Mouse (Mus musculus): Measurements from ENCODE around the gene Palm2.

The Palm2 gene

GRCm38 (mm10) chr4:57672996-57673906 lies 239.2 kb downstream of the Palm2 start:
- DNase-seq: peak; percentile 93

GRCm38 (mm10) chr4:57674351-57674750 lies 240.3 kb downstream of the Palm2 start:
- no peak for DNase-seq

- DNase-seq: peak; percentile 72
Measured at GRCm38 (mm10) chr4:57675387-57675786, 241.3 kb downstream of the Palm2 start.

DNA sequence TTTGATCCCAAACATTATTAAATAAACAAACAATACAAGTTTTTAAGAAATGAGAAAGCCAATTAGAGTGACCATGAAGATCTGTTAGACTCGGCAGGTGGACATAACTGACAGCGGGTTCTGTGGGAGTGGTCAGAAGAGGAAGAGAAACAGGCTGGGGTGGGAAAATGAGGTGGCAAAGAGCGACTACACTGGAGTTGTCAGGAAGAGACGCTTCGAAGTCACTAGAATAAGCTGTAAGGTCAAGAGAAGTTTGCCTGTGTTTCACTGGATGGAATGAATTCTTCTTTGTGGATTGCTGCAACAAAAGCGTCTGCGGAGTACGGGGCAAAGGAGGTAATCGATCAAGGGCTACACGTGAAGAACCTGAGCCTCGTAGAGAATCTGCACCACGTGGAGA lies 243.9 kb downstream of the Palm2 start:
- no peak for DNase-seq

DNA sequence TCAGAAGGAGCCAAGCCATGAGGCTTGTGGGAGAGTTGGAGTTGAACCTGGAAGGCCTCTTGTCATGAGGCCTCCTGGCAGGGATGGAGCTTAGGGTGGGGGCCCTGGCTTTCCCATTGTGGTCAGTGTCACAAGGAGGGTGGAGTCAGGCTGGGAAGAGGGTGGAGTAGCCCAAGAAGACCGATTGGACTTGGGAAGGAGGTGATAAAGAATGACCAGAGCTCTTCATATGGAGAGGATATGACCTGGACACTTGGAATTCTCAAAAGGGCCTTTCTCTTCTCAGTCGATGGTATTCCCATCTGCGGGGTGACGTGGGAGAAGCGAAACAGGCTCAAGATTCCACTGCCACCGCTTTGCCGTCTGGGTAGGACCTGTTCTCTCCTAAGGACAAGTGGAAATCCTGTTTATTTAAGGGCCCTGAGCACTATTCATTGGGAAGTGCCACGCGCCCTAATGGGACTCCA lies 245.0 kb downstream of the Palm2 start:
- DNase-seq: no peak

- no peak for DNase-seq
Measured at GRCm38 (mm10) chr4:57680186-57680585, 246.1 kb downstream of the Palm2 start.

DNA sequence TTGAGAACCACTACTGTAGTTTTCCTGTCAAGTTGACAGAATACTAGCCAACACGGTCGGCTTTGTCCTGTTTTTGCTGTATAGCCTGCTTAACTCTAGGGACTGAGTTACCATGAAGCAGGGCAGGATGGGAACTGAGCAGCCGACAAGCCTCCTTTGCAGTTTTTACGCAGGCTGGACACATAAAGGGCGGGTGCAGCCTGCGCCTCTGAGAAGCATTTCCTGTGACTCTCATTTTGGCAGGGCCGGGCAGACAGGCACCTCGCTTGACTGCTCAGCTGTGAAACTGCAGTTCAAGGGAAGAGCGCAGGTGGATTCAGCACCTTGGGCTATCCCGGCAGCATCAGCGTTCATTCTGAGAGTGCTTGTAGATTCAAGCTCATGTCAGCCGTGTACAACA lies 247.5 kb downstream of the Palm2 start:
- DNase-seq: peak; percentile 73

GRCm38 (mm10) chr4:57682341-57682740 lies 248.3 kb downstream of the Palm2 start:
- DNase-seq: no peak

DNA sequence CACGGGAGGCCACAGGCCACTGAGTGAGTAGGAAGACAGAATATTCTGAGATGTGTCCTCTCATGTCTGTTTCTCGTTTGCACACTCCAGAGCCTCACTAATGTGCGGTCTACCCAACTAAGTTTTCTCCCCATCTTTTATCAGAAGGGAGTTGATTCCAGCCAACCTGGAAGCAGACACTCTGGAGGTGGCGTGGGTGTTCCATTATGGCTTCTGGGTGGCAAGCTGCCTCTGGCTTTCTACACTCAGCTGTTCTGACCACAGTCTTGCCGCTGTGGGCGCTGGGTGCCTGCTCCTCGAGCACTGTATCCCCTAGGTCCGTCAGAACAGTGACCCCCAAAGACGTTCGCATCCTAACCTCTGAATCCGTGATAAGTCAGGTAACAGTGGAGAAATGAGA lies 248.9 kb downstream of the Palm2 start:
- DNase-seq: no peak

- DNase-seq: no peak
Measured at GRCm38 (mm10) chr4:57684676-57685215, 250.7 kb downstream of the Palm2 start.

DNA sequence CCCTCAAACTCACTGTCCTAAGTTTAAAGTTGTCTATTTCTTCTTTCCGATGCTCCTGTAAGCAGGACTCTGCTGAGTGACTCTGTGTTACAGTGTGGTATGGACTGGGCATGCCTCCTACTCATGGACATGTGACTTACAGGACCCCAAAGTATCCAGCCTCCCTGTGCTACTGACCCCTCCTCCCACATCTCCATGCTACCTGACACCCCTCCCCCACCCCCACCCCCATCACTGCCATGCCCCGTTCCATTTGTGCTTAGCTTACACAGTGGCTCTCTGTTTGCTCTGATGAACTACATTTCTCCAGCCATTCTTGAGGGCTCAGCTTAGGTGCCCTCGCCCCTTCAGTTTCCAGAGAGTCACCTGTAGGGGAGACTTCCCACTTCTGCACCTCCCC lies 252.7 kb downstream of the Palm2 start:
- no peak for DNase-seq

- no peak for DNase-seq
Measured at GRCm38 (mm10) chr4:57687583-57687982, 253.5 kb downstream of the Palm2 start.

DNA sequence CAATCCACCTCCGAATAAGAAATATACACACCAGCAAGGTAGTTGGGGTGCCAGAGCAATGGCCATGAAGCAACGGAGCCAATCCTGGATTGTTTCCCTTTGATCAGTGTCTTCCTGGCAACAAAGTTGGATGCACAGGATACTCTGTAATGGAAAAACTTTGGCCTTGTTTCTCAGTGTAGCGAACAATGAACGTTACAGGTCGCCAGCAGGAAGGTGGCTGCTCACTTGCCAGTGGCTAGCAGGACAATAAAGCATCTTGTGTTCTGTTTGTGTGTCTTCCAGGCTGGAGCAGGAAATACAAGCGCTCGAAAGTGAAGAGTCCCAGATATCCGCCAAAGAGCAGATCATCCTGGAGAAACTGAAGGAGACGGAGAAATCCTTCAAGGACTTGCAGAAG lies 254.1 kb downstream of the Palm2 start:
- no peak for DNase-seq

DNA sequence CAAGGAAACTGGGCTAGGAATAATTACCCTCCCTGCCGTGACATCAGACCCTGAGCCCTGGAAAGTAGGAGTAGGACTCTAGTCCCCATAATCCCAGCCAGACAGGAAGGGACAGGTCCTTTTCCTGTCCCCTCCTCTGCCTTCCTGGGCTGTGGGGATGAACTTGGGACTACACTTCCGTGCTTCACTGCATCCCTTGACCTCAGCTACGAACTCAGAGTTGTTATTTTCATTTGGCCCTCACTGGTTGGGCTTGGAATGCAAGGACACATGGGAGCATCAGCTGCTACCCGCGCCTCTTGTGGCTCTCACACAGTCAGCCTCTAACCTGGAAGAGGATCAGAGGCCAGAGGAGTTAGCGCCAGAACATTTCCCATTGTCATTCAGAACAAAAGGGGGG lies 256.0 kb downstream of the Palm2 start:
- no peak for DNase-seq

GRCm38 (mm10) chr4:57690805-57691204 lies 256.8 kb downstream of the Palm2 start:
- no peak for DNase-seq

- DNase-seq: no peak
Measured at GRCm38 (mm10) chr4:57694356-57695136, 260.5 kb downstream of the Palm2 start.

DNA sequence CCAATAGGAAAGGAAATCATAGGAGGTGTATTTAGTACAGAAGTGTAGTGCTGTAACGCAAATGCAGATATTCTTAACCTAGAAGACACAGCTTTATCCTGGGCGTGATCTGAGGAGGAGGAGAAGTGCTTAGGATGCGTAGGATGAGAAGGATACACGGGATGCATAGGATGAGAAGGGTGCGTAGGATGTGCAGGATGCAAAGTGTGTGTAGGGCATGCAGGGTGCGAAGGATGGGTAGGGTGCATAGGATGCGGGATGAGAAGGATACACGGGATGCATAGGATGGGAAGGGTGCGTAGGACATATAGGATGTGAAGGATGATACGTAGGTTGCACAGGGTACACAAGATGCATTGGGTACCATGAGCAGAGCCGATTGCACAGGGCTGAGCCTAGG lies 262.9 kb downstream of the Palm2 start:
- no peak for DNase-seq

DNA sequence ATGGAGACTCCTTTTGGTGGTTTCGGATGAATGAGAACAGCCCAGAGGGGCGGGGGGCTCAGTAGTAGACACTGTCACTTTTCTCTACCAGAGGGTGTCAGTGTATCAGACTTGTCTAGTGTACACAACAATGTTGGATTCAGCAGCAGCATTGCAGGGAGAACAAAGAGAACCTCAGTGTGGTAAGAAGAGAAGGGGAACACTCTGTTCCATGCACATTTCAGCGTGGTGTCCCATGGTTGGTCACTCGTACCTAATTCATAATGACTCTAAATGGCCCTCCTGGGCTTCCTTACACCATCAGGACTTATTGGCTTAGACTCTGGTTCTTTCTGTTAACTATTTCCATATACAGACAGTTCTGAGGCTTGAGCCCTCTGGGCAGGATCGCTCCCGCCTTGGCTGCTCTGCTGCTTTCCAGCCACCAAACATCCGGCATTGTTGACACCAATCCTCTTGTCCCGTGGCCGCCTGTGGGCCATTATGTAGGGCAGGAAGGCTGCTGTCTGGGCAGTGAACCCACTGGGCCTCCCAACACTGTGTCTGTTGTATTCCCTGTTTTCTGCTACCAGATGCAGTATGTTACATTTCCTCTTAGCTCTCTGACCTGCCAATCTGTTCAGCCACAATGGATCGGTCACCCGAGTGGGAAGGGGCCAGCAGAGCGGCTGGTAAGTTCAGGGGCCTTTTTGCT lies 264.0 kb downstream of the Palm2 start:
- DNase-seq: no peak

- DNase-seq: no peak
Measured at GRCm38 (mm10) chr4:57701576-57701975, 267.5 kb downstream of the Palm2 start.

DNA sequence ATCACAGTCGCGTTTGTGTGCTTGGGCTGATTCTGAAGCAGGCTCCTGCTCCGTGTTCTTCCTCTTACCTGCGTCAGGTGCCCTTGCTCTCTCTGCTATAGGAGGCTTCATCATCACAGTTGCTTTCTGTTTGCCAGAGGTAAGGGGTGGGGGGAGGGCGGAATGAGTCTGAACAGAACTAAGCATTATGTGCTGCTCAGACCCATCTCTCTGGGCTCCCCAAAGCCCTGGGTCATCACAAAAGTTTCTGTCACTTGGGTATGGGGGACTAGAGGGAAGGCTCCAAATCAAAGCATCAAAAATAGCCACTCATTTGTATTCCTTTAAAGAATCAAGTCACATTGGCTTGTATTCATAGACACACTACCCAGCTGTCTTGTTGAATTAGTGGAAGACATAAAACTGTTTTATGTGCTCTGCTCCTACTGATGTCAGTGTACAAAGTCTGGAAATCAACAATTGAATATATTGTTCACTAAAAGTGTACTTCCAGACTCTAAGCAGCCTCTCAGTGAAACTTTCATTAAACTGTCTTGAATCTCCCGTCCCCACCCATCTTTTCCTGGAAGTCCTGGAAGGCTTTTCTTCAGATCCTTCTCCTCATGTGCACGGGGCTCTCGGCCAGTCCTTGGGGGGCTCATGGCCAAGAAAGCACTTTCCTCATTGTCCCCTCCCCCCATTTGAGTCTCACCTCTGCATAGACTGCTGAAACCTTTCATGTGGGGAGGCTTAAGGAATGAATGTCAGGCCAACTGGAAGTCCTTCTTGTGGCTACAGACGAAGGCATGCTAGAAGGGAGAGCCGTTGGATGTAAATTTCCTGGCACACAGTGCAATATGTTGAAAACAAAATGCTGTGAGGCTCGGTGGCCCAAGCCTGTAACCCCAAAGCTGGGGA lies 269.8 kb downstream of the Palm2 start:
- DNase-seq: no peak

GRCm38 (mm10) chr4:57704575-57704974 lies 270.5 kb downstream of the Palm2 start:
- DNase-seq: no peak

DNA sequence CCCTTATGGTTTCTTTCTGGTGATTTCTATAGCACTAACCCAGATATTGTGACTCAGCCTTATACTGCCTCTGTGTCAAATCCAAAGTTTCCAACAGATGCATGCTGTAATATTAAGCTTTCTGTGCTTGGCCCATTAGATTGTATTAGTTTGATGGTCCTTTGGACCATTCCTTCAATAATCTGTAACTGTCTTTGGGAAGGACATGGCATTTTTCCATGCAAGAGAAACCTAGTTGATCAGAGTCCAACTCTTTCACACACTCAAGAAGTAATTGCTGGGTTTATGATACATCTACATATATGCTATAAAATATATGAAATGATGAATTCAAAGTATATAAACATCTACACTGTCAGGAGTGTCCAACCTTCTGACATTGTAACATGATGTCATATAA lies 281.8 kb downstream of the Palm2 start:
- no peak for DNase-seq

Measured in thymus, postnatal 25 days (tissue).